Comparison of ENCODE assay signal across 13 mouse cellular contexts in the genomic region with DNA sequence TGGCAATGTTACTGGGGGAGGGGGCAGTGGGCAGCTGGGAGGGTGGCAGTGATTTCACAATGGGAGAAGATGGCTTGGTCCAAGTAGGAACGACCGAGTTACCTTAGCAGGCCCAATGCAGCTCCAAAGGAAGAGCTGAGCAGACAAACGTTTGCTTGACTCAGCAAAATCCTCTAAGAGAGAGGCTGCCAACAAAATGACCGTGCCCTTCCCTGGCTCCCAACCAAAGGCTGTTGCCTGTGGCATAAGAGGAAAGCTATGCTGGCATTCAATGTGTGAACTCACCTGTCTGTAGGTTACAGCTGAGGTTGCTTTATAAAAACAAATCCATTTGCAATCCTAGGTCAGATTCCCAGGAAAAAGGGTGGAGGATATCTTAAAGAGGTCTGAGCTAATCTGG. TPM values are rescaled to one million over a fixed set of nuclear protein-coding genes. Genes with fewer than 3 reads are reported as not detected.
DNase-seq lines count a peak whose midpoint lies in the region; ATAC-seq and TF ChIP-seq lines count a peak whose summit lies in the region.
"Had no signal": no experiment of that assay in that cellular context is flagged by ENCODE, and none has a peak within 500 bp of the region (broad histone marks: within the 10 kb centered on the region; RNA-seq: fewer than 3 reads in every experiment).

No protein-coding gene starts in this region.

- no peak overlapping the region for H3K9ac ChIP-seq in heart, embryonic 12.5 days
- no peak overlapping the region for H3K9ac ChIP-seq in liver, adult 2 months (ENCODE audit: low read depth, low read length)
- no peak overlapping the region for H3K9ac ChIP-seq in hindbrain, postnatal 0 days (replicated peaks; ENCODE audit: low read length)
- H3K9ac ChIP-seq: liver, postnatal 0 days had no signal

- H3K79me2 ChIP-seq in liver, adult 2 months (ENCODE audit: control insufficient read depth, insufficient read depth, low read length), result no peaks in the 10 kb centered on the region

- peak; percentile 33 to 53 for DNase-seq in cerebellum, adult 2 months
- no peak for DNase-seq in cerebellum, adult 9-11 months
- DNase-seq in heart, postnatal 10 days, result peak; percentile 44 to 50
- peak; percentile 49 for DNase-seq in liver, adult 2 months (ENCODE audit: extremely low read depth, low read depth, low spot score)
- no peak for DNase-seq in liver
- DNase-seq in hindbrain, postnatal 0 days (ENCODE audit: low spot score), result peak; percentile 49
- DNase-seq: B cell, adult 2 months; liver, postnatal 0 days; thymus, postnatal 4 days had no signal

- H3K4me2 ChIP-seq in heart, embryonic 12.5 days, result no peak overlapping the region
- H3K4me2 ChIP-seq in hindbrain, postnatal 0 days (ENCODE audit: low read depth, low read length), result peak overlapping the region; percentile 46

- peaks cover 14% of the 10 kb centered on the region for H3K4me1 ChIP-seq in cerebellum, adult 2 months (ENCODE audit: control insufficient read depth, insufficient read depth, low read length)
- peaks cover 16% of the 10 kb centered on the region for H3K4me1 ChIP-seq in heart, embryonic 12.5 days (replicated peaks)
- H3K4me1 ChIP-seq in liver, adult 2 months (ENCODE audit: control insufficient read depth, insufficient read depth, low read length), result no peaks in the 10 kb centered on the region
- H3K4me1 ChIP-seq in hindbrain, postnatal 0 days (ENCODE audit: insufficient read depth, low read length), result peaks cover 28% of the 10 kb centered on the region

- H3K27ac ChIP-seq in cerebellum, adult 2 months (ENCODE audit: insufficient read depth, low read length), result no peak overlapping the region
- H3K27ac ChIP-seq in heart, embryonic 12.5 days (ENCODE audit: poor library complexity, severe bottlenecking), result no peak overlapping the region
- no peak overlapping the region for H3K27ac ChIP-seq in liver, adult 2 months (replicated peaks; ENCODE audit: insufficient read depth, low read depth, low read length)
- no peak overlapping the region for H3K27ac ChIP-seq in hindbrain, postnatal 0 days

- no peak overlapping the region for H3K4me3 ChIP-seq in cerebellum, adult 2 months (replicated peaks; ENCODE audit: insufficient read depth, low read depth, low read length)
- no peak overlapping the region for H3K4me3 ChIP-seq in heart, embryonic 12.5 days
- no peak overlapping the region for H3K4me3 ChIP-seq in liver, adult 2 months (ENCODE audit: insufficient read depth, low read depth, low read length)
- H3K4me3 ChIP-seq in hindbrain, postnatal 0 days (ENCODE audit: low read length), result no peak overlapping the region
- H3K4me3 ChIP-seq: erythroblast, embryonic 14.5 days; megakaryocyte, embryonic 14.5 days had no signal

- no peak for ATAC-seq in heart, embryonic 12.5 days (ENCODE audit: insufficient number of reproducible peaks, low FRiP score)
- no peak for ATAC-seq in hindbrain, postnatal 0 days
- ATAC-seq in inflammation-experienced regulatory T-cells, adult 6 months, result no peak
- ATAC-seq: liver, postnatal 0 days had no signal

- H3K36me3 ChIP-seq in heart, embryonic 12.5 days, result no peaks in the 10 kb centered on the region
- no peaks in the 10 kb centered on the region for H3K36me3 ChIP-seq in liver, adult 2 months (ENCODE audit: control insufficient read depth, insufficient read depth, low read length)
- no peaks in the 10 kb centered on the region for H3K36me3 ChIP-seq in hindbrain, postnatal 0 days (ENCODE audit: insufficient read depth, low read length)

- TF ChIP-seq POLR2A in cerebellum, adult 2 months (IDR thresholded peaks at IDR 0.05; ENCODE audit: borderline replicate concordance, insufficient read depth, low read length), result no peak
- TF ChIP-seq POLR2A in liver, adult 2 months (IDR thresholded peaks at IDR 0.05; ENCODE audit: extremely low read depth, insufficient read depth, low read length), result no peak

- 5% methylated on average over 4 of the region's 4 CpGs for WGBS in cerebellum, adult 2 months
- 71% methylated on average over 4 of the region's 4 CpGs for WGBS in heart, embryonic 12.5 days
- 37% methylated on average over 4 of the region's 4 CpGs for WGBS in liver, adult 2 months
- WGBS in hindbrain, postnatal 0 days, result 55% methylated on average over 4 of the region's 4 CpGs

- TF ChIP-seq CTCF in cerebellum, adult 2 months (IDR thresholded peaks at IDR 0.05; ENCODE audit: borderline replicate concordance, insufficient read depth, low read depth, low read length), result no peak
- no peak for TF ChIP-seq CTCF in liver, adult 2 months (IDR thresholded peaks at IDR 0.05; ENCODE audit: low read depth, low read length)
- TF ChIP-seq CTCF in hindbrain, postnatal 0 days (IDR thresholded peaks at IDR 0.05; ENCODE audit: low read depth), result no peak

- intact Hi-C loops in heart, postnatal 10 days (cut with DNase I), result no loop called here

- H3K27me3 ChIP-seq in cerebellum, adult 2 months (ENCODE audit: control insufficient read depth, insufficient read depth, low read length), result no peaks in the 10 kb centered on the region
- peaks cover 71% of the 10 kb centered on the region for H3K27me3 ChIP-seq in heart, embryonic 12.5 days (replicated peaks)
- 0 out of 2 replicates have a peak, but pooled peaks cover 6% of the 10 kb centered on the region for H3K27me3 ChIP-seq in liver, adult 2 months (ENCODE audit: control insufficient read depth, insufficient read depth, low read length)
- H3K27me3 ChIP-seq in hindbrain, postnatal 0 days (ENCODE audit: insufficient read depth, low read length), result no peaks in the 10 kb centered on the region

- H3K9me3 ChIP-seq in heart, embryonic 12.5 days (replicated peaks), result no peaks in the 10 kb centered on the region
- no peaks in the 10 kb centered on the region for H3K9me3 ChIP-seq in hindbrain, postnatal 0 days (ENCODE audit: low read length)
- H3K9me3 ChIP-seq: megakaryocyte, embryonic 14.5 days had no signal

RNA-seq across cellular contexts. Expression of a gene that starts 3.5 kb away (rescaled TPM):
- polyA plus RNA-seq in cerebellum, adult 2 months (2012; rRNA removed), result 44.2 and 47.3 TPM in 2 replicates
- total RNA-seq in heart, postnatal 10 days (2021), result 1 to 10 TPM; 2.3 to 2.4 TPM
- 2.0 and 2.5 TPM in 2 replicates for polyA plus RNA-seq in heart, embryonic 12.5 days (2016; fragmentation: Nextera tagmentation; extraction: Ambion mirVana)
- total RNA-seq in liver, adult 2 months (2014; rRNA removed), result under 0.01 TPM in 1 of 2 replicates, not detected in the other
- 0.02 TPM in 1 of 2 replicates, not detected in the other for polyA plus RNA-seq in liver, adult 2 months (2012; rRNA removed)
- total RNA-seq in hindbrain, postnatal 0 days (2014; rRNA removed), result 66.4 and 67.5 TPM in 2 replicates
- 23.6 TPM in 2 replicates for polyA plus RNA-seq in hindbrain, postnatal 0 days (2015; fragmentation: Nextera tagmentation; extraction: Ambion mirVana)
- not detected for polyA plus RNA-seq in inflammation-experienced regulatory T-cells, adult 6 months (2017; shearing (Covaris generic))
- polyA plus RNA-seq: erythroblast, embryonic 14.5 days had no signal

Comparison
In these comparisons a context has a peak if more than half of its experiments do, and no peak if none do; other contexts are left out.
1. DNase-seq: peak in cerebellum, adult 2 months (2 of 2), heart, postnatal 10 days (2 of 2), liver, adult 2 months (single experiment) and hindbrain, postnatal 0 days (single experiment); none in cerebellum, adult 9-11 months (single experiment) and liver (single experiment).